Mouse (Mus musculus): ENCODE data around the gene Lamc3. TPM values are rescaled to one million over a fixed set of nuclear protein-coding genes. Genes with fewer than 3 reads are reported as not detected.
"Not testable (repeated sequence)": the region's sequence is repeated elsewhere in the genome, so short reads cannot be mapped to it uniquely, and the experiment has no call there.

The Lamc3 gene
- polyA plus RNA-seq, 1 experiment from 2014 or later, result 6.8 TPM

GRCm38 (mm10) chr2:31884806-31885205 is 2.3 kb upstream of the Lamc3 start:
- Histone ChIP-seq H3K4me1 (peaks cover 45% of the 10 kb centered on the region), H3K36me3 (replicated peaks) (no peaks in the 10 kb centered on the region), H3K27ac (no peak overlapping the region), H3K4me3 (no peak overlapping the region), H3K27me3 (ENCODE audit: poor library complexity, severe bottlenecking) (peaks cover 100% of the 10 kb centered on the region), H3K9me3 (no peaks in the 10 kb centered on the region)
- DNase-seq (ENCODE audit: extremely low spot score, low spot score), result no peak
- WGBS, result 29% methylated on average over 6 of the region's 6 CpGs

- H3K4me1 ChIP-seq, result peaks cover 28% of the 10 kb centered on the region
- H3K27ac ChIP-seq, result no peak overlapping the region
- H3K9me3 ChIP-seq, result no peaks in the 10 kb centered on the region
- peaks cover 69% of the 10 kb centered on the region for H3K27me3 ChIP-seq (ENCODE audit: poor library complexity, severe bottlenecking)
- no peak overlapping the region for H3K4me3 ChIP-seq
- DNase-seq (ENCODE audit: extremely low spot score, low spot score), result no peak
- 75% methylated on average over 1 of the region's 1 CpGs for WGBS
- no peaks in the 10 kb centered on the region for H3K36me3 ChIP-seq (replicated peaks)
Observed at GRCm38 (mm10) chr2:31888871-31889270, 1.8 kb downstream of the Lamc3 start.

- H3K36me3 ChIP-seq (replicated peaks), result no peaks in the 10 kb centered on the region
- no peak overlapping the region; the same call in 1 of the 2 replicates for H3K27ac ChIP-seq
- H3K27me3 ChIP-seq (ENCODE audit: poor library complexity, severe bottlenecking), result peaks cover 46% of the 10 kb centered on the region
- 93% methylated on average over 2 of the region's 2 CpGs for WGBS
- no peak for DNase-seq (ENCODE audit: extremely low spot score, low spot score)
- H3K9me3 ChIP-seq, result no peaks in the 10 kb centered on the region
- peaks cover 46% of the 10 kb centered on the region for H3K4me1 ChIP-seq
- H3K4me3 ChIP-seq, result no peak overlapping the region
Observed at GRCm38 (mm10) chr2:31891219-31891618, 4.1 kb downstream of the Lamc3 start.

GRCm38 (mm10) chr2:31893110-31893669 is 6.1 kb downstream of the Lamc3 start:
- no peak for DNase-seq (ENCODE audit: extremely low spot score, low spot score)
- 79% methylated on average over 10 of the region's 10 CpGs for WGBS
- H3K27ac ChIP-seq, result peak overlapping the region; percentile 36; the same call in 1 of the 2 replicates

GRCm38 (mm10) chr2:31894221-31894870 is 7.3 kb downstream of the Lamc3 start:
- Histone ChIP-seq H3K9me3 (no peaks in the 10 kb centered on the region), H3K27ac (peak overlapping the region; percentile 36; the same call in 1 of the 2 replicates), H3K4me3 (no peak overlapping the region), H3K4me1 (peaks cover 31% of the 10 kb centered on the region), H3K27me3 (ENCODE audit: poor library complexity, severe bottlenecking) (peaks cover 15% of the 10 kb centered on the region), H3K36me3 (replicated peaks) (no peaks in the 10 kb centered on the region)
- no peak for DNase-seq (ENCODE audit: extremely low spot score, low spot score)
- WGBS, result 63% methylated on average over 13 of the region's 13 CpGs

More at GRCm38 (mm10) chr2:31893110-31893669, 6.1 kb downstream of the Lamc3 start:
- Histone ChIP-seq H3K36me3 (replicated peaks) (no peaks in the 10 kb centered on the region), H3K27me3 (ENCODE audit: poor library complexity, severe bottlenecking) (peaks cover 26% of the 10 kb centered on the region), H3K9me3 (no peaks in the 10 kb centered on the region), H3K4me1 (peaks cover 34% of the 10 kb centered on the region), H3K4me3 (no peak overlapping the region)

- peaks cover 34% of the 10 kb centered on the region for H3K4me1 ChIP-seq
- H3K36me3 ChIP-seq (replicated peaks), result no peaks in the 10 kb centered on the region
- no peak for DNase-seq (ENCODE audit: extremely low spot score, low spot score)
- H3K27me3 ChIP-seq (ENCODE audit: poor library complexity, severe bottlenecking), result peaks cover 8% of the 10 kb centered on the region; the same call in 1 of the 2 replicates
- no peak overlapping the region for H3K4me3 ChIP-seq
- H3K27ac ChIP-seq, result no peak overlapping the region
- H3K9me3 ChIP-seq, result no peaks in the 10 kb centered on the region
- 79% methylated on average over 4 of the region's 4 CpGs for WGBS
Observed at GRCm38 (mm10) chr2:31900932-31901331, 13.8 kb downstream of the Lamc3 start.

GRCm38 (mm10) chr2:31901659-31902362 is 14.7 kb downstream of the Lamc3 start:
- WGBS, result 64% methylated on average over 4 of the region's 4 CpGs
- H3K4me3 ChIP-seq, result no peak overlapping the region
- DNase-seq (ENCODE audit: extremely low spot score, low spot score), result no peak
- peaks cover 8% of the 10 kb centered on the region; the same call in 1 of the 2 replicates for H3K27me3 ChIP-seq (ENCODE audit: poor library complexity, severe bottlenecking)
- H3K9me3 ChIP-seq, result no peaks in the 10 kb centered on the region
- peaks cover 35% of the 10 kb centered on the region for H3K4me1 ChIP-seq
- no peak overlapping the region for H3K27ac ChIP-seq
- H3K36me3 ChIP-seq (replicated peaks), result no peaks in the 10 kb centered on the region

- Histone ChIP-seq H3K4me1 (peaks cover 35% of the 10 kb centered on the region), H3K27ac (peak overlapping the region; percentile 66), H3K27me3 (ENCODE audit: poor library complexity, severe bottlenecking) (peaks cover 8% of the 10 kb centered on the region; the same call in 1 of the 2 replicates), H3K4me3 (no peak overlapping the region), H3K36me3 (replicated peaks) (no peaks in the 10 kb centered on the region), H3K9me3 (no peaks in the 10 kb centered on the region)
- no peak for DNase-seq (ENCODE audit: extremely low spot score, low spot score)
- WGBS, result 11% methylated on average over 6 of the region's 6 CpGs
Observed at GRCm38 (mm10) chr2:31904089-31904488, 17.0 kb downstream of the Lamc3 start.

- H3K36me3 ChIP-seq (replicated peaks), result no peaks in the 10 kb centered on the region
- H3K4me1 ChIP-seq, result peaks cover 35% of the 10 kb centered on the region
- 7% methylated on average over 8 of the region's 8 CpGs for WGBS
- peak overlapping the region; percentile 66; the same call in 1 of the 2 replicates for H3K27ac ChIP-seq
- peak; percentile 42 for DNase-seq (ENCODE audit: extremely low spot score, low spot score)
- no peaks in the 10 kb centered on the region for H3K9me3 ChIP-seq
- peaks cover 8% of the 10 kb centered on the region; the same call in 1 of the 2 replicates for H3K27me3 ChIP-seq (ENCODE audit: poor library complexity, severe bottlenecking)
- no peak overlapping the region for H3K4me3 ChIP-seq
Observed at GRCm38 (mm10) chr2:31904622-31905021, 17.5 kb downstream of the Lamc3 start.

- Histone ChIP-seq H3K27ac (0 out of 2 replicates have a peak overlapping the region, but pooled peaks have one; percentile 7), H3K4me3 (no peak overlapping the region), H3K9me3 (no peaks in the 10 kb centered on the region), H3K27me3 (ENCODE audit: poor library complexity, severe bottlenecking) (peaks cover 8% of the 10 kb centered on the region; the same call in 1 of the 2 replicates), H3K4me1 (peaks cover 35% of the 10 kb centered on the region), H3K36me3 (replicated peaks) (no peaks in the 10 kb centered on the region)
- WGBS, result 47% methylated on average over 9 of the region's 9 CpGs
- no peak for DNase-seq (ENCODE audit: extremely low spot score, low spot score)
Observed at GRCm38 (mm10) chr2:31905682-31906081, 18.6 kb downstream of the Lamc3 start.

GRCm38 (mm10) chr2:31906407-31906806 is 19.3 kb downstream of the Lamc3 start:
- WGBS, result 92% methylated on average over 9 of the region's 9 CpGs
- Histone ChIP-seq H3K36me3 (replicated peaks) (no peaks in the 10 kb centered on the region), H3K27me3 (ENCODE audit: poor library complexity, severe bottlenecking) (peaks cover 8% of the 10 kb centered on the region; the same call in 1 of the 2 replicates), H3K4me1 (peaks cover 35% of the 10 kb centered on the region), H3K9me3 (no peaks in the 10 kb centered on the region), H3K4me3 (no peak overlapping the region), H3K27ac (no peak overlapping the region)
- no peak for DNase-seq (ENCODE audit: extremely low spot score, low spot score)

- no peaks in the 10 kb centered on the region for H3K36me3 ChIP-seq (replicated peaks)
- 77% methylated on average over 4 of the region's 4 CpGs for WGBS
- H3K9me3 ChIP-seq, result no peaks in the 10 kb centered on the region
- H3K27ac ChIP-seq, result no peak overlapping the region
- H3K4me3 ChIP-seq, result no peak overlapping the region
- H3K4me1 ChIP-seq, result peaks cover 5% of the 10 kb centered on the region
- no peaks in the 10 kb centered on the region for H3K27me3 ChIP-seq (ENCODE audit: poor library complexity, severe bottlenecking)
- DNase-seq (ENCODE audit: extremely low spot score, low spot score), result no peak
Observed at GRCm38 (mm10) chr2:31912575-31912974, 25.5 kb downstream of the Lamc3 start.

- H3K4me3 ChIP-seq; H3K27ac ChIP-seq; H3K4me1 ChIP-seq; DNase-seq (ENCODE audit: extremely low spot score, low spot score); H3K36me3 ChIP-seq (replicated peaks); H3K9me3 ChIP-seq; H3K27me3 ChIP-seq (ENCODE audit: poor library complexity, severe bottlenecking): not testable (repeated sequence)
Observed at GRCm38 (mm10) chr2:31914213-31914612, 27.1 kb downstream of the Lamc3 start.

Measured in forebrain, embryonic 10.5 days (tissue).